Mouse (Mus musculus) kidney, embryonic 14.5 days (tissue): ENCODE data around the gene Med23. TPM values are rescaled to one million over a fixed set of nuclear protein-coding genes. Genes with fewer than 3 reads are reported as not detected.

Experiments used
- ATAC-seq: fragments of 200-750 bp; cut with Nextera tagmentation; 2 replicates; pipeline ENCODE4 v1.8.0; 2017; ENCODE audit warnings: moderate number of reproducible peaks, mild to moderate bottlenecking, moderate TSS enrichment, moderate library complexity; ENCODE audit not compliant: low FRiP score, low TSS enrichment
- H3K27ac ChIP-seq: fragments of 300-500 bp; sonication (generic); 2 replicates; pipeline ENCODE4 v1.5.1; 2014; ENCODE audit warnings: low read depth, mild to moderate bottlenecking, low read length, moderate library complexity, mixed read lengths
- H3K27me3 ChIP-seq: fragments of 300-500 bp; sonication (generic); 2 replicates; pipeline ENCODE4 v1.6.1; 2014; ENCODE audit warnings: mild to moderate bottlenecking, low read length; ENCODE audit not compliant: control insufficient read depth, insufficient read depth
- H3K36me3 ChIP-seq: fragments of 300-500 bp; sonication (generic); 2 replicates; pipeline ENCODE4 v1.6.1; 2014; ENCODE audit warnings: low read length, mixed read lengths; ENCODE audit not compliant: control insufficient read depth, insufficient read depth
- H3K4me1 ChIP-seq: fragments of 300-500 bp; sonication (generic); 2 replicates; pipeline ENCODE4 v1.6.1; 2014; ENCODE audit warnings: low read length, mixed read lengths; ENCODE audit not compliant: control insufficient read depth, insufficient read depth
- H3K4me2 ChIP-seq: fragments of 300-500 bp; sonication (generic); replicated peaks from 2 replicates; pipeline ENCODE4 v1.6.1; 2014; ENCODE audit warnings: low read depth, mild to moderate bottlenecking, low read length
- H3K4me3 ChIP-seq: fragments of 300-500 bp; sonication (generic); 2 replicates; pipeline ENCODE4 v1.5.1; 2014; ENCODE audit warnings: mild to moderate bottlenecking, low read length
- H3K9ac ChIP-seq: fragments of 300-500 bp; sonication (generic); 2 replicates; pipeline ENCODE4 v1.6.1; 2014; ENCODE audit warnings: low read depth, mild to moderate bottlenecking, low read length, moderate library complexity
- H3K9me3 ChIP-seq: fragments of 300-500 bp; sonication (generic); 2 replicates; pipeline ENCODE4 v1.6.1; 2016; ENCODE audit warnings: low read length; ENCODE audit not compliant: control insufficient read depth
- WGBS: fragments of 180-500 bp; shearing (Covaris S2); extraction: QIAGEN DNeasy Blood & Tissue Kit; methylation state at CpG from one replicate; pipeline ENCODE4 v1.1.7; 2014; 5-methylcytosine and 5-hydroxymethylcytosine counted together
- microRNA-seq: library from miRNA; unstranded; fragments of <30 nt; microRNA quantifications from one replicate; pipeline ENCODE4, GENCODE M21; 2016
- polyA plus RNA-seq: library from polyadenylated mRNA; unstranded; fragments of >200 nt; fragmentation: Nextera tagmentation; extraction: Ambion mirVana; gene quantifications from 2 replicates; pipeline ENCODE4 v1.2.1, GENCODE M21; 2014

Gene Med23
- polyA plus RNA-seq, 1 experiment from 2014 or later: 28.7 TPM

- Histone ChIP-seq H3K27me3 (peaks cover 17% of the 10 kb centered on the region; the same call in 1 of the 2 replicates), H3K4me1 (peaks cover 4% of the 10 kb centered on the region; the same call in 1 of the 2 replicates), H3K9ac (no peak overlapping the region), H3K4me2 (no peak overlapping the region), H3K27ac (no peak overlapping the region), H3K4me3 (no peak overlapping the region), H3K9me3 (no peaks in the 10 kb centered on the region), H3K36me3 (no peaks in the 10 kb centered on the region)
- 50% methylated on average over 2 of the region's 2 CpGs for WGBS
- no peak for ATAC-seq
These were observed 91.3 kb downstream of the Med23 start for GRCm38 (mm10) chr10:24961112-24961511.

- WGBS: 62% methylated on average over 2 of the region's 2 CpGs
- Histone ChIP-seq H3K27me3 (peaks cover 10% of the 10 kb centered on the region; the same call in 1 of the 2 replicates), H3K9ac (no peak overlapping the region), H3K27ac (no peak overlapping the region), H3K4me2 (no peak overlapping the region), H3K4me3 (no peak overlapping the region), H3K36me3 (no peaks in the 10 kb centered on the region), H3K4me1 (peaks cover 4% of the 10 kb centered on the region; the same call in 1 of the 2 replicates), H3K9me3 (no peaks in the 10 kb centered on the region)
- ATAC-seq: no peak
These were observed 92.1 kb downstream of the Med23 start for GRCm38 (mm10) chr10:24961889-24962288.

Small RNA genes within 50 kb of the gene (microRNA-seq; reads per million reads assigned to microRNA genes)
- not detected for gene Mir6905

Other genes starting within 250 kb of the Med23 start
- 0.90 and 2.5 TPM in 2 replicates for gene Enpp1, start 157.8 kb upstream of the Med23 start, polyA plus RNA-seq
- gene Enpp3, start 27.2 kb upstream of the Med23 start, polyA plus RNA-seq: 4.3 and 4.4 TPM in 2 replicates
- 3.6 and 4.4 TPM in 2 replicates for gene Arg1, start 57.5 kb downstream of the Med23 start, polyA plus RNA-seq